Mouse (Mus musculus) limb, embryonic 11.5 days (tissue): ENCODE measurements around the gene Rtn4rl1. TPM values are rescaled to one million over a fixed set of nuclear protein-coding genes. Genes with fewer than 3 reads are reported as not detected.
A peak's percentile ranks its signal among the peaks of the same experiment; 100 is the strongest.

Experiments used
- ATAC-seq: fragments of 200-750 bp; cut with Nextera tagmentation; 2 replicates; pipeline ENCODE4 v1.8.0; 2017; ENCODE audit warnings: low read depth; ENCODE audit not compliant: insufficient number of reproducible peaks, low FRiP score, low TSS enrichment
- DNase-seq: peaks from one replicate; pipeline ENCODE4 v3.0.0-alpha.2; 2015; ENCODE audit warnings: low spot score
- H3K27ac ChIP-seq: fragments of 300-500 bp; sonication (generic); replicated peaks from 2 replicates; pipeline ENCODE4 v1.5.1; 2014; ENCODE audit warnings: low read depth, mild to moderate bottlenecking, low read length
- H3K27me3 ChIP-seq: fragments of 300-500 bp; sonication (generic); 2 replicates; pipeline ENCODE4 v1.6.1; 2014; ENCODE audit warnings: mild to moderate bottlenecking, low read length, mixed read lengths; ENCODE audit not compliant: control insufficient read depth, insufficient read depth
- H3K36me3 ChIP-seq: fragments of 300-500 bp; sonication (generic); 2 replicates; pipeline ENCODE4 v1.6.1; 2014; ENCODE audit warnings: mild to moderate bottlenecking, low read length, moderate library complexity, mixed read lengths; ENCODE audit not compliant: control insufficient read depth, insufficient read depth
- H3K4me1 ChIP-seq: fragments of 300-500 bp; sonication (generic); 2 replicates; pipeline ENCODE4 v1.6.1; 2014; ENCODE audit warnings: low read length, mixed read lengths; ENCODE audit not compliant: control insufficient read depth, insufficient read depth
- H3K4me2 ChIP-seq: fragments of 300-500 bp; sonication (generic); 2 replicates; pipeline ENCODE4 v1.6.1; 2014; ENCODE audit warnings: low read depth, mild to moderate bottlenecking, moderate library complexity; ENCODE audit not compliant: severe bottlenecking
- H3K4me3 ChIP-seq: fragments of 300-500 bp; sonication (generic); 2 replicates; pipeline ENCODE4 v1.5.1; 2014; ENCODE audit warnings: low read depth, low read length
- H3K9ac ChIP-seq: fragments of 300-500 bp; sonication (generic); 2 replicates; pipeline ENCODE4 v1.6.1; 2014; ENCODE audit warnings: mild to moderate bottlenecking, low read length
- H3K9me3 ChIP-seq: fragments of 300-500 bp; sonication (generic); 2 replicates; pipeline ENCODE4 v1.6.1; 2016; ENCODE audit warnings: low read length; ENCODE audit not compliant: control insufficient read depth
- WGBS: fragments of 180-500 bp; shearing (Covaris S2); extraction: QIAGEN DNeasy Blood & Tissue Kit; methylation state at CpG from one replicate; pipeline ENCODE4 v1.1.7; 2014; 5-methylcytosine and 5-hydroxymethylcytosine counted together
- polyA plus RNA-seq: library from polyadenylated mRNA; unstranded; fragments of >200 nt; fragmentation: Nextera tagmentation; extraction: Ambion mirVana; gene quantifications from 2 replicates; pipeline ENCODE4 v1.2.1, GENCODE M21; 2014

Gene Rtn4rl1
- polyA plus RNA-seq, 1 experiment from 2014 or later: 0.75 TPM

DNA sequence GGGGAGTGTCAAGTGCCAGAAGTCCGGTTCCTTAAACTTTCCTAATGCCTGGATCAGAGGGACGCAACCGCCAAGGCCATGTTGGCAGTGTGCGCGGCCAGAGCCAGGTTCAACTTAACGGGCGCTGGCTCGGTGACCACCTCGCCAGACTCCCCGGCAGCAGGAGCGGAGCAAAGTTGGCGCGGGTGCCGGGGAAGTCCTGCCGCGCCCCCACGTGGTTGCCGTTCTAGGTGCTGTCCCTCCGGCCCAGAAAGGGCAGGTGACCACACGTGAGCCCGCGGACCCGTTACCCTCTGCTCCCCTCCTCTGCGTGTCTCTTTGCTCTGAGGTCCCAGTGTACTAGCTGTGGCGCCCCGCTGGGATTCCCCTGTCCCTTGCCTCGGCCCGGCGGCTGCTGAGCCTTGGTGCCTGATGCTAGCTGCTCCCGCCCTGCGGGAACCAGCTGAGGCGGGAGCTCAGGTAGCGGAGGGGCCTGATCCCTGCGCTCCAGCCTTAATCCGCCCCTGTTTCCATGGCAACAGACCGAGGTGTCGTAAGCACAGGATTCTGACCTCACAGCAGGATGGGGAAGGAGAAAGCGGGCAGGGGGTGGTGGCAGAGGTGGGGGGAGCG lies 1.4 kb downstream of the Rtn4rl1 start:
- peaks cover 42% of the 10 kb centered on the region for H3K27me3 ChIP-seq
- peak; percentile 83 for DNase-seq
- under 1% methylated on average over 39 of the region's 39 CpGs for WGBS
- peak overlapping the region; percentile 60 for H3K4me2 ChIP-seq
- peak overlapping the region; percentile 4 for H3K9ac ChIP-seq
- H3K4me1 ChIP-seq: peaks cover 24% of the 10 kb centered on the region
- H3K36me3 ChIP-seq: no peaks in the 10 kb centered on the region
- peak overlapping the region; percentile 44 for H3K4me3 ChIP-seq
- H3K9me3 ChIP-seq: no peaks in the 10 kb centered on the region
- ATAC-seq: 0 out of 2 replicates have a peak, but pooled peaks have one; percentile 19
- H3K27ac ChIP-seq: no peak overlapping the region

DNA sequence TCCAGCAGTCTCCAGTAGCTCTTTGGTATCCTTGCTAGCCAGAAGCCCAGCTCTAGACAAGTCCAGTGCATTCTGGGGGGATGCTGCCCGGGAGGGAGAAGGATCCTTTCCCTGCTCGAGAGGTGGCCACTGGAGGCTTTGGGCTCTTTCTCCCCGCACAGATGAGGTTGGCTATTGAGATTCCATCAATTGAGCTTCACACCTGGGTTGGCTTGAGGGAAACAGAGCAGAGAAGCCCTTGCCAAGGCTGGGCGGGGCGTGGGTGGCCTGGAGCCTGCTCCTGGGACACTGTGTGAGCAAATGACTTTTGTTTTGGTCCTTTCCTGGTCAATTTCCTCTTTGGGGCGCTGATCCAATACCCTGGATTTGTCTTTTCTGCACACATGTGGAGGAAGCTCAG lies 2.5 kb downstream of the Rtn4rl1 start:
- DNase-seq: no peak
- ATAC-seq: no peak
- no peaks in the 10 kb centered on the region for H3K36me3 ChIP-seq
- peaks cover 41% of the 10 kb centered on the region for H3K27me3 ChIP-seq
- no peaks in the 10 kb centered on the region for H3K9me3 ChIP-seq
- H3K9ac ChIP-seq: no peak overlapping the region
- no peak overlapping the region for H3K27ac ChIP-seq
- H3K4me2 ChIP-seq: no peak overlapping the region
- WGBS: 49% methylated on average over 6 of the region's 6 CpGs
- no peak overlapping the region for H3K4me3 ChIP-seq
- H3K4me1 ChIP-seq: peaks cover 19% of the 10 kb centered on the region

DNA sequence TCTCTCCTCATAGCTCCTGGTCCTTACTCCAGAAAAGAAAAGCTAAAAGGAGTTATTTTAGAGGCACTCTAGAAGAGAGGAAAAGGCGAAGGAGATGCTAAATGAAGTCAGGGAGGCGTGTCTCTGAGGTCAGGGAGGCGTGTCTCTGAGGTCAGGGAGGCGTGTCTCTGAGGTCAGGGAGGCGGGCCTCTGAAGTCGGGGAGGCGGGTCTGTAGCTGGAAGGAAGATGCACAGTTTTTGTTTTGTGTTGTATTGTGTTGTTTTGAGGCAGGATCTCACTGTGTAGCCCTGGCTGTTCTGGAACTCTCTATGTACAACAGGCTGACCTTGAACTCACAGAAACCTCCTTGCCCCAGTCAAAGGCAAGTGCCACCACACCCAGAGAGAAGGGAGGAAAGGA lies 4.4 kb downstream of the Rtn4rl1 start:
- Histone ChIP-seq H3K27me3 (peaks cover 32% of the 10 kb centered on the region), H3K4me1 (peaks cover 18% of the 10 kb centered on the region), H3K9me3 (no peaks in the 10 kb centered on the region), H3K4me3 (no peak overlapping the region), H3K36me3 (no peaks in the 10 kb centered on the region), H3K27ac (no peak overlapping the region), H3K9ac (no peak overlapping the region), H3K4me2 (no peak overlapping the region)
- ATAC-seq: no peak
- DNase-seq: no peak
- 39% methylated on average over 7 of the region's 7 CpGs for WGBS

DNA sequence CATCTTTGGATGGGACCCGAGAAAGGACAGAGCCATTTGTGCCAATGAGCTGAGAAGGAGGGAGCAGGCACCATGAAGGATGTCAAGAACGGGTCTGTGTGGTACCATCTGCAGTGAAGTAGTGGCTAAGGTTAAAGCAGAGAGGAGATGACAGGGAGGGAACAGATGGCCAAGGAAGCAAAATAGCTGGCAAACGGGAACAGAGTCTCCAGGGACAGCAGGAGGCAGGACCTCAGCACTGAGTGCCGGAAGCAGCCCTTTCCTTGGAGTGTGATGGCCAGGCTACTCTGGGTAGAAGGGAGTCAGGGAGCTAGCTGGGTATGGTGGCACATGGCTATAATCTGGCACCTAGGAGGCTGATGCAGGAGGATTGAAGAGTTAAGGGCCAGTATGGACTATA lies 5.2 kb downstream of the Rtn4rl1 start:
- 65% methylated on average over 4 of the region's 4 CpGs for WGBS
- Histone ChIP-seq H3K9me3 (no peaks in the 10 kb centered on the region), H3K27ac (no peak overlapping the region), H3K9ac (no peak overlapping the region), H3K4me3 (no peak overlapping the region), H3K4me1 (peaks cover 11% of the 10 kb centered on the region), H3K36me3 (no peaks in the 10 kb centered on the region), H3K4me2 (no peak overlapping the region), H3K27me3 (peaks cover 23% of the 10 kb centered on the region)
- ATAC-seq: no peak
- no peak for DNase-seq

- Histone ChIP-seq H3K9ac (no peak overlapping the region), H3K4me3 (no peak overlapping the region), H3K27ac (no peak overlapping the region), H3K36me3 (no peaks in the 10 kb centered on the region), H3K9me3 (no peaks in the 10 kb centered on the region), H3K27me3 (peaks cover 12% of the 10 kb centered on the region; the same call in 1 of the 2 replicates), H3K4me2 (no peak overlapping the region), H3K4me1 (peaks cover 5% of the 10 kb centered on the region; the same call in 1 of the 2 replicates)
- WGBS: 78% methylated on average over 5 of the region's 5 CpGs
- no peak for DNase-seq
- ATAC-seq: no peak
Measured at GRCm38 (mm10) chr11:75199951-75200350, 6.4 kb downstream of the Rtn4rl1 start.

DNA sequence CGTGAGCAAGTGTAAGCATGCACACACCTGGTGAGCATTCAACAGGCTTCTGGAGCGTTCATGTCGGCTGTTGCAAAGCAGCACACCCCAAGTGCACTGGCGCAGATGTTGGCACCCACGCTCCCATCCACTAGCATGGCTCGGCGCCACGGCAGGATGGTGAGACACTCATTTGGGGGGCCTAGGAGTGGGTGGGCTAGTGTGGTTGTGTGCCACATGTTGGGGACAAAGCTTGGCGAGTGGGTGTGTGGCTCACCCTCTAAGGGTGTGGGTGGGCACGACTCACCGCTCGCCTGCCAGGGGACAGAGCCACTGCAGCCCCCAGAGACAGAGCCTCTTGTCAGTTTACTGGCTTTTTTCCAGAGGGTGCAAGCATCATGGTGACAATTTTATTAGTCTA lies 7.4 kb downstream of the Rtn4rl1 start:
- H3K27ac ChIP-seq: no peak overlapping the region
- H3K4me1 ChIP-seq: peaks cover 6% of the 10 kb centered on the region; the same call in 1 of the 2 replicates
- H3K27me3 ChIP-seq: peaks cover 5% of the 10 kb centered on the region; the same call in 1 of the 2 replicates
- H3K9ac ChIP-seq: no peak overlapping the region
- no peak overlapping the region for H3K4me2 ChIP-seq
- DNase-seq (no peak), ATAC-seq (no peak)
- no peak overlapping the region for H3K4me3 ChIP-seq
- no peaks in the 10 kb centered on the region for H3K36me3 ChIP-seq
- H3K9me3 ChIP-seq: no peaks in the 10 kb centered on the region
- 89% methylated on average over 12 of the region's 12 CpGs for WGBS

GRCm38 (mm10) chr11:75201721-75202120 lies 8.1 kb downstream of the Rtn4rl1 start:
- no peak for DNase-seq
- Histone ChIP-seq H3K27ac (no peak overlapping the region), H3K36me3 (no peaks in the 10 kb centered on the region), H3K4me2 (no peak overlapping the region), H3K27me3 (no peaks in the 10 kb centered on the region), H3K4me3 (no peak overlapping the region), H3K9ac (no peak overlapping the region), H3K4me1 (peaks cover 6% of the 10 kb centered on the region; the same call in 1 of the 2 replicates), H3K9me3 (no peaks in the 10 kb centered on the region)
- no peak for ATAC-seq
- WGBS: 55% methylated on average over 8 of the region's 8 CpGs

DNA sequence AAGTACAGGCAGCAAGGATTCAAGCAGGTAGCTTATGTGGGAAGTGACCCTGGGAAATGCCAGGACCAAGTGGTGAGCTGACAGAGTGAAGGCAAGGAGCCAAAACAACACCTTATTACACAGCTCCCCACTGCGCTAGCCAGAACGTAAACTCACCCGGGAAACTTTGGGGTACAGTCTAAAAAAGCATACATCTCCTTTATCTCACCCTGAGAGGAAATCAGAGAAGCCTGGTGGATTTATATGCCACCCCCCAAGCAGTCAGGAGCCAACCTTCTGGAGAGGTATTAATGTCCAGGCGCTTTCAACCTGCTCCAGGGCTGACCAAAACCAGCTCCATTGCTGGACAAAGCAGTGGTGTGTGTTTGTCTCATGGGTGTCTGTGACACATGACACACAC lies 10.3 kb downstream of the Rtn4rl1 start:
- Histone ChIP-seq H3K27me3 (no peaks in the 10 kb centered on the region), H3K9me3 (no peaks in the 10 kb centered on the region), H3K4me3 (no peak overlapping the region), H3K36me3 (no peaks in the 10 kb centered on the region), H3K27ac (no peak overlapping the region), H3K4me1 (peaks cover 6% of the 10 kb centered on the region; the same call in 1 of the 2 replicates), H3K9ac (no peak overlapping the region), H3K4me2 (no peak overlapping the region)
- 89% methylated on average over 4 of the region's 4 CpGs for WGBS
- ATAC-seq: no peak
- DNase-seq: no peak

DNA sequence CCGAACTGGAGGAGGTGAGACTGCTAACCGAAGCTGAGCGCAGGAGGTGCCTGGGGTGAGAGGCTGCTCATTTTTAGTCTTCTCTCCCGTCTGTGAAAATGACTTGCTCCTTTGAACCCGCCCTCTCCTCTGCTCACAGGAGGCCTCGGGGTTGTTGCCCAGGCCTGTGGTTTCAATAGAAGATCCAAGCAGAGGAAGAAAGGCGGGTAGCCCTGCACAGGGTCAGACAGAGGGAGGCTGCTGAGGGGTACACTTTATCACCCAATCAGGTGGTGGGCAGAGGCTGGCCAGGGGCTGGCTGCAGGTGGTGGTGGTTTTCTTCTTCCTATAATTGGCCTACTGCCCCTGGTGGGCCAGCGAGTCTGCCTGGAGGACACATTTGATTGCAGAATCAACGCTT lies 10.9 kb downstream of the Rtn4rl1 start:
- Histone ChIP-seq H3K36me3 (no peaks in the 10 kb centered on the region), H3K27ac (no peak overlapping the region), H3K27me3 (no peaks in the 10 kb centered on the region), H3K9ac (peak overlapping the region; percentile 2; the same call in 1 of the 2 replicates), H3K9me3 (no peaks in the 10 kb centered on the region), H3K4me2 (no peak overlapping the region), H3K4me3 (no peak overlapping the region), H3K4me1 (peaks cover 6% of the 10 kb centered on the region; the same call in 1 of the 2 replicates)
- 42% methylated on average over 9 of the region's 9 CpGs for WGBS
- DNase-seq (no peak), ATAC-seq (no peak)
